Mouse (Mus musculus): Measurements from ENCODE around the gene Lmo7. TPM values are rescaled to one million over a fixed set of nuclear protein-coding genes. Genes with fewer than 3 reads are reported as not detected.

The Lmo7 gene
- total and polyA plus RNA-seq, 2 experiments from 2014 or later = 3.0 to 8.1 TPM

DNA sequence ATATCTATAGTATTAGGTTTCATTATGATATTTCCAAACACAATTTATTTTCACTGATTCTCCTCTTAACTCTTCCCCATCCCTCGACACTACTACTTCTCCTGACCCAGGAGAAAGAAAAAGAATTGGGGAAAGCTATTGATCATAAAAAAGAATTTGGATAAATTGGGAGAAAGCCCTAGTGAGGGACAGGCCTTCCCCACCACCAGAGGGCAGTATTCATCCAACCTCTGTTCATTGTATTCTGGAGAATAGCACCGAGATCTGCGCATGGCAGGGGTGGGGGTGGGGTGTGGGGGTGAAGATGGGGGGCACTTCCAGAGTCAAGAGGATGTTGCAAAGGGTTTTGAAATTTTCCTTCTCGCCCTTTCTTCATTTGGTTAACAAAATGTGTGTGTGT, 44.9 kb downstream of the Lmo7 start:
- Histone ChIP-seq H3K27ac (ENCODE audit: low read depth, low read length) (no peak overlapping the region), H3K4me1 (ENCODE audit: insufficient read depth, low read length) (no peaks in the 10 kb centered on the region), H3K4me3 (ENCODE audit: low read depth, low read length) (no peak overlapping the region), H3K9me3 (ENCODE audit: low read length) (no peaks in the 10 kb centered on the region), H3K4me2 (ENCODE audit: low read depth, low read length, poor library complexity, severe bottlenecking) (no peak overlapping the region), H3K9ac (replicated peaks; ENCODE audit: low read length, poor library complexity, severe bottlenecking) (no peak overlapping the region), H3K36me3 (ENCODE audit: insufficient read depth, low read length) (no peaks in the 10 kb centered on the region), H3K27me3 (ENCODE audit: insufficient read depth, low read length) (no peaks in the 10 kb centered on the region)
- ATAC-seq (ENCODE audit: low FRiP score) = no peak
- DNase-seq (ENCODE audit: low spot score) = no peak
- peak; percentile 52 for TF ChIP-seq CTCF (IDR thresholded peaks at IDR 0.05)
- 54% methylated on average over 4 of the region's 4 CpGs for WGBS

DNA sequence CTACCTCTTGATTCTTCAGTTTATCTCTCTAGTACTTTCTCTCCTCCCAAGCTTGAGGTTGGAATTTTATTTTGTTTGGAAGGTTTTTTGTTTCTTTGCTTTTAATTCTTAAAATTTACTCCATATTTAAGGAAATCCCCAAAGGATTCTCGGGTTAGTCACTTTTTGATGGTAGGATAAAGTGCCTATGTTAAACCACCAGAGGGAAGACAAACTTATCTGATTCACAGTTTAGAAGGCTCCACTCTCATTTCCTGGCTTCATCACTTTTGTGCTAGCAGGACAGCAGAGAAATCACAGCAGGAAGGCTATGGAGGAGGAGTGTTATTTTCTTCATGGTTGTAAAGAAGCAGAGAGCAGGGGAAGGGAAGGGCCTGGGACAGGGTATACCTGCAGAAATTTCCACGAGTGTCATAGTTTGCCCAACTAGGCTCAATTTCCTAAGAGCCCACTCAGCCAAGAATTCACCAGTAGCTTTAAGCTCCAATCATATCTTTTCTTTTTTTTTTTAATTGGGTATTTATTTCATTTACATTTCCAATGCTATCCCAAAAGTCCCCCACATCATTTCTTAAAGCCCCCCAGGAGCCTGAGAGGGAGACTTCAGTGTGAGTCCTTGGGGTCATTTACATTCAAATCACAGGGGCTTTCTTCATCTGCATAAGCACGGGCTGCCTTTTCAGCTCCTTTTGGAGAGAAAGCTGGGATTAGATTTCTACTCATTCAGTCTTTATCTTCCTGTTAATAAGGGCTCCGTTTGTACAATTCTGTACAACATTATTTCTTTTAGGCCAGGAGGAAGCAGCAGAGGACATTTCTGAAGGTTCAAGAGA, 46.8 kb downstream of the Lmo7 start:
- H3K4me3 ChIP-seq (ENCODE audit: low read depth, low read length) = no peak overlapping the region
- no peak overlapping the region for H3K4me2 ChIP-seq (ENCODE audit: low read depth, low read length, poor library complexity, severe bottlenecking)
- DNase-seq (ENCODE audit: low spot score) (no peak), ATAC-seq (ENCODE audit: low FRiP score) (no peak)
- 13% methylated on average over 4 of the region's 4 CpGs for WGBS
- no peak for TF ChIP-seq CTCF (IDR thresholded peaks at IDR 0.05)
- no peak overlapping the region for H3K27ac ChIP-seq (ENCODE audit: low read depth, low read length)
- no peaks in the 10 kb centered on the region for H3K9me3 ChIP-seq (ENCODE audit: low read length)
- no peak overlapping the region for H3K9ac ChIP-seq (replicated peaks; ENCODE audit: low read length, poor library complexity, severe bottlenecking)
- H3K27me3 ChIP-seq (ENCODE audit: insufficient read depth, low read length) = no peaks in the 10 kb centered on the region
- H3K4me1 ChIP-seq (ENCODE audit: insufficient read depth, low read length) = no peaks in the 10 kb centered on the region
- H3K36me3 ChIP-seq (ENCODE audit: insufficient read depth, low read length) = no peaks in the 10 kb centered on the region

DNA sequence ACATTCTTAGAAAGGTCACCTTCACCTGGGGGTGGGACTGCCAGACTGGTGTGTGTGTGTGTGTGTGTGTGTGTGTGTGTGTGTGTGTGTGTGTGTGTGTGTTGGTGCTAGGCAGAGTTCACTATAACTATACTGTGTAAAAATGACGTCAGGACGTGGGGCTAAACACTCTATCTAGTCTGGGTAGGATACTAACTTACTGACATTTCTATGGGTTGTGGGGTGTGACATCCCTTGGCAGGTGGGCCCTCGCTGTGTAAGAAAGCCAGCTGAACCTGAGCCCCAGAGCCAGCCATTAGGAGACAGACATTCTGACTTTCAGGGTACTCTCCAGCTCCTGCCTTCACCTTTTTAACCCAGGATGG, 47.4 kb downstream of the Lmo7 start:
- Histone ChIP-seq H3K4me2 (ENCODE audit: low read depth, low read length, poor library complexity, severe bottlenecking) (no peak overlapping the region), H3K36me3 (ENCODE audit: insufficient read depth, low read length) (no peaks in the 10 kb centered on the region), H3K9me3 (ENCODE audit: low read length) (no peaks in the 10 kb centered on the region), H3K27me3 (ENCODE audit: insufficient read depth, low read length) (no peaks in the 10 kb centered on the region), H3K9ac (replicated peaks; ENCODE audit: low read length, poor library complexity, severe bottlenecking) (no peak overlapping the region), H3K4me3 (ENCODE audit: low read depth, low read length) (no peak overlapping the region), H3K27ac (ENCODE audit: low read depth, low read length) (no peak overlapping the region), H3K4me1 (ENCODE audit: insufficient read depth, low read length) (no peaks in the 10 kb centered on the region)
- WGBS = 36% methylated on average over 3 of the region's 3 CpGs
- DNase-seq (ENCODE audit: low spot score) (no peak), ATAC-seq (ENCODE audit: low FRiP score) (no peak)
- no peak for TF ChIP-seq CTCF (IDR thresholded peaks at IDR 0.05)

DNA sequence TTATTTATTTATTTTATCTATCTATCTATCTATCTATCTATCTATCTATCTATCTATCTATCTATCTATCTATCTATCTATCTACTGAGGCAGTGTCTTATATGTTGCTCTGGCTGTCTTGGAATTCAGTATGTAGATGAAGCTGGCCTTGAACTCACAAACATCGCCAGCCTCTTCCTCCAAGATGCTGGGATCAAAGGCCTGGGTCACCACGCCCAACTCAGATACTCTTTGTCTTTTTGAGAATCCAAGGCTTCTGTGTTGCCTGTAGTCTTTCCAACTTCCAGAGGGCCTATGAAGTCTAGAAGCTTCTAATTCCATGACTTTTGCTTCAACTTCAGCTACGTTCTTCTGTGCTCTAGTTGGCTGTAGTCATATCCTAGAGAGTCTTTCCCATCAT, 48.7 kb downstream of the Lmo7 start:
- Histone ChIP-seq H3K27ac (ENCODE audit: low read depth, low read length) (no peak overlapping the region), H3K9me3 (ENCODE audit: low read length) (no peaks in the 10 kb centered on the region), H3K4me3 (ENCODE audit: low read depth, low read length) (no peak overlapping the region), H3K9ac (replicated peaks; ENCODE audit: low read length, poor library complexity, severe bottlenecking) (no peak overlapping the region), H3K4me2 (ENCODE audit: low read depth, low read length, poor library complexity, severe bottlenecking) (no peak overlapping the region), H3K27me3 (ENCODE audit: insufficient read depth, low read length) (no peaks in the 10 kb centered on the region), H3K36me3 (ENCODE audit: insufficient read depth, low read length) (no peaks in the 10 kb centered on the region), H3K4me1 (ENCODE audit: insufficient read depth, low read length) (no peaks in the 10 kb centered on the region)
- TF ChIP-seq CTCF (IDR thresholded peaks at IDR 0.05) = no peak
- 96% methylated on average over 3 of the region's 3 CpGs for WGBS
- DNase-seq (ENCODE audit: low spot score) (no peak), ATAC-seq (ENCODE audit: low FRiP score) (no peak)

DNA sequence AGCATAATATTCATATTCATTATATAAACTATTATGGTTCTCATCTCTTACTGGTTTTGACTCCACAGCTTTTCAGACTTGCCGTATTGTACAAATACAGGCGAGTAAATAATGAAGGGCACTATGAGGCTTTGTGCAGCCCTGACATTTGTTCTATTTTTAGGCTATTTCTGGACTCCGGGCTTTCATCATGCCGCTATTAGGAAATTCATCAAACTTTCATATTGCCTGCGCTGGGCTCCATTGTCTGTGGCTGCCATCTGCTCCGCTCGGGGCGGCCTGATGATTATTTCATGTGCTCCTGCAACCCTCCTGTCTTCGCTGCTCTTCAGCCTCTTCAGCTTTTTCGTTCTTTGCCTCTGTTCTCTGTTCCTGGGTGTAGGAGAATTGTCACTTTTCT, 50.3 kb downstream of the Lmo7 start:
- Histone ChIP-seq H3K9me3 (ENCODE audit: low read length) (no peaks in the 10 kb centered on the region), H3K4me2 (ENCODE audit: low read depth, low read length, poor library complexity, severe bottlenecking) (no peak overlapping the region), H3K9ac (replicated peaks; ENCODE audit: low read length, poor library complexity, severe bottlenecking) (no peak overlapping the region), H3K27me3 (ENCODE audit: insufficient read depth, low read length) (no peaks in the 10 kb centered on the region), H3K27ac (ENCODE audit: low read depth, low read length) (no peak overlapping the region), H3K4me3 (ENCODE audit: low read depth, low read length) (no peak overlapping the region), H3K4me1 (ENCODE audit: insufficient read depth, low read length) (no peaks in the 10 kb centered on the region), H3K36me3 (ENCODE audit: insufficient read depth, low read length) (no peaks in the 10 kb centered on the region)
- TF ChIP-seq CTCF (IDR thresholded peaks at IDR 0.05) = no peak
- ATAC-seq (ENCODE audit: low FRiP score) (no peak), DNase-seq (ENCODE audit: low spot score) (no peak)
- WGBS = 65% methylated on average over 10 of the region's 10 CpGs

DNA sequence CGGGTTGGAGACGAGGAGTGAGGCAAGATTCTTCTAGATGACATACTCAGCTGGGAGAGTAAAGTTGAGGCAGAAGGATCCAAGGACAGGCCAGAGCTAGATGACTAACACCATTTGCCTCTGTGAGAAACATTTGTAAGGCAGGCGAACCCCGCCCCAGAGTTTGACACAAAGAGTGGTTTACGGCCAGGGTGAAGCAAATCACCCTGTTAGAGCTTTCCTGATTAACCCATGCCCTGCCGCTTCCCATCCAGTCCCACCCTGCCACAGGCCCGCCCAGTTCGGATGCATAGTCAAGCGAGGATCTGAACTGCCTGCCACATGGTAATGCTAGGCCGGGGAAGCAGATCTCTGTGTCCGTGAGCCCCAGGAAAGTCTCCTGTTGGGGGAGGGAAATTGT, 51.5 kb downstream of the Lmo7 start:
- Histone ChIP-seq H3K27ac (ENCODE audit: low read depth, low read length) (no peak overlapping the region), H3K36me3 (ENCODE audit: insufficient read depth, low read length) (no peaks in the 10 kb centered on the region), H3K4me3 (ENCODE audit: low read depth, low read length) (no peak overlapping the region), H3K4me1 (ENCODE audit: insufficient read depth, low read length) (no peaks in the 10 kb centered on the region), H3K4me2 (ENCODE audit: low read depth, low read length, poor library complexity, severe bottlenecking) (no peak overlapping the region), H3K9me3 (ENCODE audit: low read length) (no peaks in the 10 kb centered on the region), H3K9ac (replicated peaks; ENCODE audit: low read length, poor library complexity, severe bottlenecking) (no peak overlapping the region), H3K27me3 (ENCODE audit: insufficient read depth, low read length) (no peaks in the 10 kb centered on the region)
- TF ChIP-seq CTCF (IDR thresholded peaks at IDR 0.05) = no peak
- no peak for ATAC-seq (ENCODE audit: low FRiP score)
- no peak for DNase-seq (ENCODE audit: low spot score)
- WGBS = 82% methylated on average over 11 of the region's 11 CpGs

All from midbrain, postnatal 0 days (tissue).